Mouse (Mus musculus): ENCODE results near the gene S100g. TPM values are rescaled to one million over a fixed set of nuclear protein-coding genes. Genes with fewer than 3 reads are reported as not detected.

Gene S100g
- polyA plus RNA-seq (2012; rRNA removed) (2.5 and 2.6 TPM in 2 replicates), polyA plus RNA-seq (2014; fragmentation: Nextera tagmentation; extraction: Ambion mirVana) (5.5 and 6.8 TPM in 2 replicates)

GRCm38 (mm10) chrX:162964383-162964782 lies at the start of gene S100g:
Gene S100g, minus strand, starts transcription at chrX:162964599.
- no peak for ATAC-seq (ENCODE audit: insufficient read depth)
- WGBS (ENCODE audit: insufficient replicate concordance), result 60% methylated on average over 3 of the region's 3 CpGs
- Histone ChIP-seq H3K27ac (no peak within 1 kb of the TSS), H3K4me3 (ENCODE audit: insufficient read depth in 1 of 2, low read depth in 2 of 2, low read length in 2 of 2) (no peak within 1 kb of the TSS), H3K27me3 (ENCODE audit: control insufficient read depth, insufficient read depth, low read length) (no peaks in the 10 kb centered on the region), H3K9ac (replicated peaks) (no peak within 1 kb of the TSS), H3K36me3 (replicated peaks; ENCODE audit: control insufficient read depth, insufficient read depth, low read depth) (no peaks in the 10 kb centered on the region), H3K4me2 (ENCODE audit: low read depth) (no peak within 1 kb of the TSS), H3K9me3 (ENCODE audit: control insufficient read depth, low read length) (no peaks in the 10 kb centered on the region), H3K4me1 (replicated peaks; ENCODE audit: control insufficient read depth in 2 of 2, insufficient read depth in 2 of 2, low read length in 1 of 2) (no peaks in the 10 kb centered on the region)
- DNase-seq (ENCODE audit: low read depth in 3 of 3, low spot score in 3 of 3), result no peak
- no peak for TF ChIP-seq EP300 (IDR thresholded peaks at IDR 0.05; ENCODE audit: low read depth)
- TF ChIP-seq CTCF (IDR thresholded peaks at IDR 0.05; ENCODE audit: low read depth), result no peak

- ATAC-seq (ENCODE audit: insufficient read depth) (no peak), DNase-seq (ENCODE audit: low read depth in 3 of 3, low spot score in 3 of 3) (no peak)
- Histone ChIP-seq H3K9ac (replicated peaks) (no peak overlapping the region), H3K36me3 (replicated peaks; ENCODE audit: control insufficient read depth, insufficient read depth, low read depth) (no peaks in the 10 kb centered on the region), H3K4me1 (replicated peaks; ENCODE audit: control insufficient read depth in 2 of 2, insufficient read depth in 2 of 2, low read length in 1 of 2) (no peaks in the 10 kb centered on the region), H3K27ac (no peak overlapping the region), H3K9me3 (ENCODE audit: control insufficient read depth, low read length) (no peaks in the 10 kb centered on the region), H3K27me3 (ENCODE audit: control insufficient read depth, insufficient read depth, low read length) (no peaks in the 10 kb centered on the region), H3K4me2 (ENCODE audit: low read depth) (no peak overlapping the region), H3K4me3 (ENCODE audit: insufficient read depth in 1 of 2, low read depth in 2 of 2, low read length in 2 of 2) (no peak overlapping the region)
- 56% methylated on average over 3 of the region's 3 CpGs for WGBS (ENCODE audit: insufficient replicate concordance)
- no peak for TF ChIP-seq CTCF (IDR thresholded peaks at IDR 0.05; ENCODE audit: low read depth)
- no peak for TF ChIP-seq EP300 (IDR thresholded peaks at IDR 0.05; ENCODE audit: low read depth)
Observed at GRCm38 (mm10) chrX:162992121-162992520, 27.7 kb upstream of the S100g start.

GRCm38 (mm10) chrX:162991396-162991795 lies 27.0 kb upstream of the S100g start:
- Histone ChIP-seq H3K4me3 (ENCODE audit: insufficient read depth in 1 of 2, low read depth in 2 of 2, low read length in 2 of 2) (no peak overlapping the region), H3K9ac (replicated peaks) (no peak overlapping the region), H3K4me1 (replicated peaks; ENCODE audit: control insufficient read depth in 2 of 2, insufficient read depth in 2 of 2, low read length in 1 of 2) (no peaks in the 10 kb centered on the region), H3K36me3 (replicated peaks; ENCODE audit: control insufficient read depth, insufficient read depth, low read depth) (no peaks in the 10 kb centered on the region), H3K9me3 (ENCODE audit: control insufficient read depth, low read length) (no peaks in the 10 kb centered on the region), H3K4me2 (ENCODE audit: low read depth) (no peak overlapping the region), H3K27ac (no peak overlapping the region), H3K27me3 (ENCODE audit: control insufficient read depth, insufficient read depth, low read length) (no peaks in the 10 kb centered on the region)
- TF ChIP-seq EP300 (IDR thresholded peaks at IDR 0.05; ENCODE audit: low read depth) (no peak), CTCF (IDR thresholded peaks at IDR 0.05; ENCODE audit: low read depth) (no peak)
- no peak for DNase-seq (ENCODE audit: low read depth in 3 of 3, low spot score in 3 of 3)
- no peak for ATAC-seq (ENCODE audit: insufficient read depth)
- WGBS (ENCODE audit: insufficient replicate concordance), result 56% methylated on average over 4 of the region's 4 CpGs

- Histone ChIP-seq H3K4me3 (ENCODE audit: insufficient read depth in 1 of 2, low read depth in 2 of 2, low read length in 2 of 2) (no peak overlapping the region), H3K9me3 (ENCODE audit: control insufficient read depth, low read length) (no peaks in the 10 kb centered on the region), H3K36me3 (replicated peaks; ENCODE audit: control insufficient read depth, insufficient read depth, low read depth) (no peaks in the 10 kb centered on the region), H3K27me3 (ENCODE audit: control insufficient read depth, insufficient read depth, low read length) (no peaks in the 10 kb centered on the region), H3K4me2 (ENCODE audit: low read depth) (no peak overlapping the region), H3K27ac (no peak overlapping the region), H3K4me1 (replicated peaks; ENCODE audit: control insufficient read depth in 2 of 2, insufficient read depth in 2 of 2, low read length in 1 of 2) (no peaks in the 10 kb centered on the region), H3K9ac (replicated peaks) (no peak overlapping the region)
- 74% methylated on average over 10 of the region's 10 CpGs for WGBS (ENCODE audit: insufficient replicate concordance)
- DNase-seq (ENCODE audit: low read depth in 3 of 3, low spot score in 3 of 3), result no peak
- TF ChIP-seq EP300 (IDR thresholded peaks at IDR 0.05; ENCODE audit: low read depth), result no peak
- TF ChIP-seq CTCF (IDR thresholded peaks at IDR 0.05; ENCODE audit: low read depth), result no peak
- ATAC-seq (ENCODE audit: insufficient read depth), result no peak
Observed at GRCm38 (mm10) chrX:162986876-162987495, 22.6 kb upstream of the S100g start.

- H3K36me3 ChIP-seq (replicated peaks; ENCODE audit: control insufficient read depth, insufficient read depth, low read depth), result no peaks in the 10 kb centered on the region
- H3K27ac ChIP-seq, result no peak overlapping the region
- H3K4me1 ChIP-seq (replicated peaks; ENCODE audit: control insufficient read depth in 2 of 2, insufficient read depth in 2 of 2, low read length in 1 of 2), result no peaks in the 10 kb centered on the region
- ATAC-seq (ENCODE audit: insufficient read depth) (no peak), DNase-seq (ENCODE audit: low read depth in 3 of 3, low spot score in 3 of 3) (no peak)
- no peak overlapping the region for H3K4me3 ChIP-seq (ENCODE audit: insufficient read depth in 1 of 2, low read depth in 2 of 2, low read length in 2 of 2)
- 52% methylated on average over 3 of the region's 3 CpGs for WGBS (ENCODE audit: insufficient replicate concordance)
- H3K4me2 ChIP-seq (ENCODE audit: low read depth), result no peak overlapping the region
- H3K27me3 ChIP-seq (ENCODE audit: control insufficient read depth, insufficient read depth, low read length), result no peaks in the 10 kb centered on the region
- no peak overlapping the region for H3K9ac ChIP-seq (replicated peaks)
- no peaks in the 10 kb centered on the region for H3K9me3 ChIP-seq (ENCODE audit: control insufficient read depth, low read length)
- TF ChIP-seq CTCF (IDR thresholded peaks at IDR 0.05; ENCODE audit: low read depth) (no peak), EP300 (IDR thresholded peaks at IDR 0.05; ENCODE audit: low read depth) (no peak)
Observed at GRCm38 (mm10) chrX:162976194-162976593, 11.8 kb upstream of the S100g start.

All from liver, embryonic 14.5 days (tissue).